Mouse (Mus musculus) left cerebral cortex, adult 2 months (tissue): ENCODE measurements around the gene Klhl42. TPM values are rescaled to one million over a fixed set of nuclear protein-coding genes. Genes with fewer than 3 reads are reported as not detected.

Experiments
- DNase-seq, 2 experiments: peaks; one replicate each; pipeline ENCODE4 v3.0.0; 2021 to 2022; ENCODE audit warnings: low spot score in 2 of 2, mixed read lengths in 1 of 2; ENCODE audit errors: extremely low spot score in 1 of 2
- H3K27ac ChIP-seq: fragments of 200-600 bp; 2 replicates; pipeline ENCODE4 v1.8.1; 2022
- H3K4me3 ChIP-seq: fragments of 200-600 bp; 2 replicates; pipeline ENCODE4 v1.8.1; 2022
- CTCF ChIP-seq: fragments of 200-600 bp; IDR thresholded peaks from 2 replicates; pipeline ENCODE4 v1.8.1; 2022; ENCODE audit warnings: antibody characterized with exemption, mild to moderate bottlenecking, moderate library complexity
- intact Hi-C: fragments of 180-260 bp; cut with DNase I; formaldehyde crosslinking; loops from one replicate; pipeline ENCODE4 v1.15.1; 2025
- long read RNA-seq, 2 experiments: library from polyadenylated mRNA; stranded (forward); transcript quantifications; one replicate each; pipeline ENCODE4 v2.0.0; 2021; ENCODE audit warnings: borderline mapping rate in 2 of 2
- total RNA-seq, 2 experiments: library from RNA; stranded (reverse); gene quantifications; 2 replicates each; pipeline ENCODE4 v1.2.3; 2021

The Klhl42 gene
- total RNA-seq, result 10 to 100 TPM; 24.5 to 24.8 TPM
- long read RNA-seq, experiment 1, full-length matches to known transcripts, result 26 of 29 reads
- long read RNA-seq, experiment 1, partial matches to known transcripts, result 0 of 29 reads
- long read RNA-seq, experiment 1, other reads (novel, unspliced or antisense), result 3 of 29 reads
- long read RNA-seq, experiment 2, full-length matches to known transcripts, result 24 of 29 reads
- long read RNA-seq, experiment 2, partial matches to known transcripts, result 1 of 29 reads
- long read RNA-seq, experiment 2, other reads (novel, unspliced or antisense), result 4 of 29 reads

GRCm38 (mm10) chr6:147091136-147092120, at the start of gene Klhl42:
Klhl42 (plus strand) TSS chr6:147091379.
- no peak for TF ChIP-seq CTCF
- DNase-seq, result peak; percentile 75 to 80
- intact Hi-C loops, result loop anchor here (2.0 kb wide), 1 partner anchor 49 kb away; the partner anchor contains the start of gene Mrps35
- peak within 1 kb of the TSS; percentile 93 for H3K27ac ChIP-seq
- peak within 1 kb of the TSS; percentile 68 for H3K4me3 ChIP-seq

DNA sequence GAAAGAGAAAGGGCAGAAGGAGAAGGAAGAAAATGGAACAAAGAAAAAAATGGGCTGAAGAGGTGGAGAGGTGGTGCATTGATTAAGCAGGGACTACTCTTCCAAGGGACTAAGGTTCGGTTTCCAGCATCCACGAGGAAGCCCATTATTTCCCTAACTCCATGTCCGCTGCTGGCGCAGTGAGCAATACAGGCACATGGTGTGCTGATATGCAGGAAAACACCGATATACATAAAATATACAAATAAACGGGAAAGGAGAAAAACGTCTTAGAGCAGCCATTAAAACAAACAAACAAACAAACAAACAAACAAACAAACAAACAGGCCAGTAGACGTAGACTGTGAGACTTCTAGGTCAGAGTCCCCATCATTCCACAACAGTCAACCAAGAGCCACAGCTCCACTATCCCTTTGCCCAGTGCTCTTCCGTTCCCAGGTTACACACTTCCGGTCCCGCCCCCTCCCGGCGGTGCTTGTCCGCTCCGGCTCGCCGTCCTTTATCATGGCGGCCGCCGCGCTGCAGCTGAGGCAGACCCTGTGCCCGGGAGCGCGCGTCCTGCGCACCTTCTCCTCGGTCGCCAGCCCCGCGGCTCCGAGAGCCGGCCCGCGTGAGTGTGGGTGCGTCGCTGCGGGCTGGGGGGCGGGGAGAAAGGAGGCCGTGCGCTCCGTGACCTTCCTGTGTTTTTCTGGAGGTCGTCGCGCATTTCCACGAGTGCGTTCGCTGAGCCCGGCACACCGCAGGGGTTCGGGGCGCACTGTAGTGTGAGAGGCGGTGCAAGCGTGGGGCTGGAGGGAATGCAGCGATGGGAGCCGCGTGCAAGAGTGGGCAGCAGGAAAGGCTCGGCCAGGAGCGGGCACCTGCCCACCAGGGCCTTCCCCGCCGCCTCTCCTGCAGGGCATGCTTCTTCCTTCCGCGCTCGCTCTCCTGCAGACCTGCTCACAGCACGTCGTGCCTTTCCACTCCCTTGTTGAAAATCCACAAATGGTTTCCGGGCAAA, 48.6 kb upstream of the Klhl42 start, which contains the start of gene Mrps35:
Gene Mrps35, plus strand, starts transcription at position 474 of the 1,000 bp plus-strand sequence.
- intact Hi-C loops, result loop anchor here (2.0 to 5.0 kb wide), 2 partner anchors 48 to 395 kb away; partner anchors contain the start of gene Klhl42
- DNase-seq, result peak; percentile 90 to 91

GRCm38 (mm10) chr6:147043633-147044032, 47.5 kb upstream of the Klhl42 start:
- Histone ChIP-seq H3K4me3 (peak overlapping the region; percentile 89), H3K27ac (no peak overlapping the region)
- intact Hi-C loops, result loop anchor here (2.0 to 5.0 kb wide), 2 partner anchors 47 to 396 kb away; partner anchors contain the start of gene Klhl42
- no peak for DNase-seq
- TF ChIP-seq CTCF, result no peak

More for the DNA sequence above, 48.6 kb upstream of the Klhl42 start, which contains the start of gene Mrps35:
- TF ChIP-seq CTCF, result no peak; the same call in none of the 2 replicates
- peak within 1 kb of the TSS; percentile 89 for H3K4me3 ChIP-seq
- peak within 1 kb of the TSS; percentile 94 for H3K27ac ChIP-seq

DNA sequence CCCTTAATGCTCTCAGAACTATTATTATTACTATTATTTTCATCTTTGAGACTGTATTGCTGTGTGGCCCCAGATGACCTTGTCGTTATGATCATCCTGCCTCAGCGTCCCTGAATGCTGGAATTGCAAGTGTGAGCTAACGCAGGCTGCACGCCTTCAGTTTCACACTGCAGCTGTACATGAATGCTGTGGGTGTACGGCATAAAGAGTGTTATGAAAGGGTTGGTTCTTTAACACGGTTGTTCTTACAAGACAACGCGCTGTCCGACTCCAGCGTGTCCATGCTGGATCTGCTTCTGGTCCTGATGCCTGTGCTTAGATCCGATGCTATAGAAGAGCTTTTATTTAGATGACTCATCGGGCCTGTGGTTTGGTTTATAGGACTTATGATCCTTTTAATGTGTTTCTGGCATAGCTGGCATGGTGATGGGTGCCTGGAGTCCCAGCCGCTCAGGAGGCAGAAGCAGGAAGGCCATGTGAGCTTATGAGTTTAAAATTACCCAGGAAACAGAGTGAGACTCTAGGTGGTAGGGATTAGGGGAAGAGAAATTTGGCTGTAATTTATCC, 41.9 kb upstream of the Klhl42 start:
- no peak for DNase-seq

DNA sequence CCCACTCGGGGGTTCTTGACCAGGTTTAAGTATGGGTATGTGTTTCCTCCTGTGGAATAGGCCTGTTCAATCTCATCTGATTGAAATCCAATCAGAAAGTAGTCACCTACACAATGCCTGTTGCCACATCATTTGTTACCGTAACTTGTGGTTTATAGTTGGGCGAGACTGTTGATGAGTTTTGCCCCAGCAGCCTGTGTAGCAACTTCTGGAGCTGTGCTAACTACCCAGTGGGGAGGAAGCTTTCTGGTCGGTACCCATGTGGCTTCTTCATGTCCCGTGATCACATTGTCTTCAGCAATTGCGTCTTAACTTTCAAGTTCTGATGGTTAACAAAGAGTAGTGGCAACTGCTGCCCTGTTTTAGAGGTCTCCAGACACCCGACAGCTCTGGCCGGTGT, 39.5 kb upstream of the Klhl42 start:
- H3K27ac ChIP-seq, result no peak overlapping the region
- H3K4me3 ChIP-seq, result no peak overlapping the region
- DNase-seq, result no peak
- intact Hi-C loops, result no loop called here
- no peak for TF ChIP-seq CTCF

More for the DNA sequence above, 41.9 kb upstream of the Klhl42 start:
- Histone ChIP-seq H3K27ac (no peak overlapping the region; the same call in 1 of the 2 replicates), H3K4me3 (no peak overlapping the region)
- TF ChIP-seq CTCF, result no peak
- intact Hi-C loops, result no loop called here

DNA sequence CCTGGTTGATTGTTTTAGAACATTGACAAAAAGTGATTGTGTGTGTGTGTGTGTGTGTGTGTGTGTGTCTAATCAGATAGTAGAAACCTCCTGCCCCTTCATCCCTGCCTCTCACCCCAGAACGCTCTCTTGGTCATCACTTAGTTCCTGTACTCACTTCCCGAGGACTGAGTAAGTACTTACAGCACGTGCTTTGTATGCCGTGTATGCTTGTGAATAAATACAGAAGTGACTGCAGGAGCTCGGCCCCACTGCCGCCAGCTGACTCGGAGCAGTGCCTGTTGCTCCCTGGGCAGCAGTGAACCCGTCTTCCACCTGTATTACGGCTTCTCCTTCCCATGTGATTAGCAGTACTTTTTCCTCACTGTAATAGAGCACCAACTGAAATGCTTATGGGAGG, 38.7 kb upstream of the Klhl42 start:
- no peak for DNase-seq
- no peak overlapping the region for H3K4me3 ChIP-seq
- no peak overlapping the region for H3K27ac ChIP-seq
- intact Hi-C loops, result no loop called here
- no peak for TF ChIP-seq CTCF

GRCm38 (mm10) chr6:147053785-147054646, 37.2 kb upstream of the Klhl42 start:
- intact Hi-C loops, result no loop called here
- Histone ChIP-seq H3K4me3 (no peak overlapping the region), H3K27ac (no peak overlapping the region)
- DNase-seq, result no peak
- no peak for TF ChIP-seq CTCF

GRCm38 (mm10) chr6:147055374-147055977, 35.7 kb upstream of the Klhl42 start:
- no peak for TF ChIP-seq CTCF
- intact Hi-C loops, result no loop called here
- Histone ChIP-seq H3K27ac (no peak overlapping the region), H3K4me3 (no peak overlapping the region)
- DNase-seq, result no peak

GRCm38 (mm10) chr6:147059326-147059725, 31.9 kb upstream of the Klhl42 start:
- no peak for TF ChIP-seq CTCF
- intact Hi-C loops, result no loop called here

More at GRCm38 (mm10) chr6:147059326-147059725, 31.9 kb upstream of the Klhl42 start:
- no peak overlapping the region for H3K4me3 ChIP-seq
- DNase-seq, result no peak
- no peak overlapping the region for H3K27ac ChIP-seq
